Mouse (Mus musculus) liver, embryonic 15.5 days (tissue): ENCODE measurements around the gene Zmynd8. TPM values are rescaled to one million over a fixed set of nuclear protein-coding genes. Genes with fewer than 3 reads are reported as not detected.

Source experiments
- ATAC-seq: fragments of 200-750 bp; cut with Nextera tagmentation; 2 replicates; pipeline ENCODE4 v1.8.0; 2017; ENCODE audit warnings: moderate number of reproducible peaks, mild to moderate bottlenecking, moderate library complexity; ENCODE audit not compliant: insufficient read depth
- H3K27ac ChIP-seq: fragments of 300-500 bp; sonication (generic); replicated peaks from 2 replicates; pipeline ENCODE4 v1.5.1; 2015; ENCODE audit warnings: mild to moderate bottlenecking, inconsistent platforms
- H3K27me3 ChIP-seq: fragments of 300-500 bp; sonication (generic); 2 replicates; pipeline ENCODE4 v1.6.1; 2015; ENCODE audit warnings: mild to moderate bottlenecking, inconsistent platforms
- H3K36me3 ChIP-seq: fragments of 300-500 bp; sonication (generic); replicated peaks from 2 replicates; pipeline ENCODE4 v1.6.1; 2015; ENCODE audit warnings: moderate library complexity, mild to moderate bottlenecking, inconsistent platforms
- H3K4me1 ChIP-seq: fragments of 300-500 bp; sonication (generic); replicated peaks from 2 replicates; pipeline ENCODE4 v1.6.1; 2015; ENCODE audit warnings: inconsistent platforms
- H3K4me2 ChIP-seq: fragments of 300-500 bp; sonication (generic); 2 replicates; pipeline ENCODE4 v1.6.1; 2015; ENCODE audit warnings: moderate library complexity, mild to moderate bottlenecking, inconsistent platforms
- H3K4me3 ChIP-seq: fragments of 300-500 bp; sonication (generic); replicated peaks from 2 replicates; pipeline ENCODE4 v1.5.1; 2015; ENCODE audit warnings: mild to moderate bottlenecking, inconsistent platforms
- H3K9ac ChIP-seq: fragments of 300-500 bp; sonication (generic); 2 replicates; pipeline ENCODE4 v1.6.1; 2015; ENCODE audit warnings: moderate library complexity, mild to moderate bottlenecking, inconsistent platforms
- H3K9me3 ChIP-seq: fragments of 300-500 bp; sonication (generic); replicated peaks from 2 replicates; pipeline ENCODE4 v1.6.1; 2016; ENCODE audit warnings: inconsistent platforms
- WGBS: fragments of 180-500 bp; shearing (Covaris S2); methylation state at CpG from one replicate; pipeline ENCODE4 v1.1.7; 2015; ENCODE audit warnings: mixed read lengths; ENCODE audit not compliant: insufficient replicate concordance; 5-methylcytosine and 5-hydroxymethylcytosine counted together
- polyA plus RNA-seq: library from polyadenylated mRNA; unstranded; fragments of >200 nt; fragmentation: Nextera tagmentation; extraction: Ambion mirVana; gene quantifications from 2 replicates; pipeline ENCODE4 v1.2.1, GENCODE M21; 2015

Gene Zmynd8
- polyA plus RNA-seq, 1 experiment from 2014 or later, result 24.6 TPM

- H3K9ac ChIP-seq, result peak overlapping the region; percentile 87
- ATAC-seq, result no peak
- H3K36me3 ChIP-seq, result peaks cover 11% of the 10 kb centered on the region
- peak overlapping the region; percentile 100 for H3K27ac ChIP-seq
- WGBS, result 32% methylated on average over 4 of the region's 4 CpGs
- no peaks in the 10 kb centered on the region for H3K27me3 ChIP-seq
- H3K4me3 ChIP-seq, result no peak overlapping the region
- peak overlapping the region; percentile 96 for H3K4me2 ChIP-seq
- peaks cover 98% of the 10 kb centered on the region for H3K4me1 ChIP-seq
- H3K9me3 ChIP-seq, result no peaks in the 10 kb centered on the region
These were observed 12.9 kb downstream of the Zmynd8 start for GRCm38 (mm10) chr2:165885951-165886320.

DNA sequence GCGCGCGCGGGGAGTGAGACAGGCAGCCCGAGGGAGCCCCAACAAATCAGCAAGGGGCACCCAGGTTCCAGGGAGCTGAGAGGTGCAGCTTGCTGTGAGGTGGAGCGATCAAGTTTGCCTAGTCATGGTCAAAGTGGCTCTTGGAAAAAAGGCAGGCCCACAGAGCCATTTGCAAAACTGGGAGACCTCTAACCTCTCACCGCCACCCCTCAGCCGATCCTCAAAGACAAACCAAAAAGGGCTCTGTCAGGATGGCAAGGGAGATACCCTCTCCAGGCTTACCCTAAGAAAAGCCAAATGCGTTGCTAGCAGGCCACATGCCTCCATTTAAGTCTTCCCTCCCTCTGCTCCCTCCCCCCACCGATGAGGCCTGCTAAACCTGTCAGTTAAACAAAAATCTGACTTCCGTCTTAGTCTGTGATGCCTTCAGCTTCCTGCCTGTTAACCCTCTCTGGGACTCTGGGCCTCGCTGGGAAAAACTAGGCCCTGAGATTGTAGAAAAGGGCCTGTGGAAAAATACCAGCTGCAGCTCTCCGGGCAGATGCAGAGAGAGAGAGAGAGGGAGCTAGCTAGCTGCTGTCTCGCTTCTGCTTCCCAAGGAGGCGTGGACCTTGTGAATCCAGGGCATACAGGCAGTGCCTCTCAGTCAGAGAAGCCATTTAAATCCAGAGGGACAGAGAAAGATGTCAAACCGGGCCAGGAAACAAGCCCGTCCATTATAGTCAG, 13.4 kb downstream of the Zmynd8 start:
- peak overlapping the region; percentile 61 for H3K4me3 ChIP-seq
- H3K36me3 ChIP-seq, result peaks cover 16% of the 10 kb centered on the region
- peak; percentile 73 for ATAC-seq
- peak overlapping the region; percentile 100 for H3K27ac ChIP-seq
- H3K9ac ChIP-seq, result peak overlapping the region; percentile 87
- H3K27me3 ChIP-seq, result no peaks in the 10 kb centered on the region
- 4% methylated on average over 17 of the region's 17 CpGs for WGBS
- H3K9me3 ChIP-seq, result no peaks in the 10 kb centered on the region
- H3K4me2 ChIP-seq, result peak overlapping the region; percentile 96
- peaks cover 98% of the 10 kb centered on the region for H3K4me1 ChIP-seq

DNA sequence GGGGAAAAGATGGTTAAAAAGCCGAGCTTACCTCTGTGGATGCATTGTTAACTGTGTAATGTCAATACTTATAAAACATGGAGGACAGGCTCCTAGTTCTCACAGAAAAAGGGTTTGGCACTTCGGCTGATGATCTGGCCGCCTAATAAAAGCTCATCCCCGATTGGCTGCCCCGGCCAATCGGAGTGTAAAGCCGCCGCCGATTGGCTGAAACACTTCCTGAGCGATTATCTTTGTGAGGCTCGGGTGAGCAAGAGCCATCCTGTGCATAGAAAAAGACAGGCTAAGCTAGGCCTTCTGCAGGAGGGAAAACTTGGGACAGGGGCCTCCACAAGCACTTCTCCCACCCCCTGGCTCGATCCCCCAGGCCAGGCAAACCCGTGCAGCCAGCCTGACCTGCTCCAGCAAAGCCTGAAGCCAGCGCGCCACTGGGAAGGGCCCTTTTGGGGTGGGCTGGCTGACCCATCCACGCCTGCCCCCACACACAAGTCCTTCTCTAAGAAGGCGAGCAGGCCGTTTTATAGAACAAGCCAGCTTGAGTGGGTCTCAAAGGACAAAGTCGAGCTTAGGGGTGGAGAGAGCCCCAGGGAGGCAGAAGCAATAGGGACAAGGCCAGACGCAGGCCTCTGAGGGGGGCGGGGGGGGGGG, 14.1 kb downstream of the Zmynd8 start:
- Histone ChIP-seq H3K9ac (peak overlapping the region; percentile 87), H3K36me3 (peaks cover 23% of the 10 kb centered on the region), H3K4me3 (peak overlapping the region; percentile 61), H3K27me3 (no peaks in the 10 kb centered on the region), H3K4me1 (peaks cover 98% of the 10 kb centered on the region), H3K9me3 (no peaks in the 10 kb centered on the region), H3K4me2 (peak overlapping the region; percentile 96), H3K27ac (peak overlapping the region; percentile 100)
- peak; percentile 67 for ATAC-seq
- WGBS, result 3% methylated on average over 21 of the region's 21 CpGs

DNA sequence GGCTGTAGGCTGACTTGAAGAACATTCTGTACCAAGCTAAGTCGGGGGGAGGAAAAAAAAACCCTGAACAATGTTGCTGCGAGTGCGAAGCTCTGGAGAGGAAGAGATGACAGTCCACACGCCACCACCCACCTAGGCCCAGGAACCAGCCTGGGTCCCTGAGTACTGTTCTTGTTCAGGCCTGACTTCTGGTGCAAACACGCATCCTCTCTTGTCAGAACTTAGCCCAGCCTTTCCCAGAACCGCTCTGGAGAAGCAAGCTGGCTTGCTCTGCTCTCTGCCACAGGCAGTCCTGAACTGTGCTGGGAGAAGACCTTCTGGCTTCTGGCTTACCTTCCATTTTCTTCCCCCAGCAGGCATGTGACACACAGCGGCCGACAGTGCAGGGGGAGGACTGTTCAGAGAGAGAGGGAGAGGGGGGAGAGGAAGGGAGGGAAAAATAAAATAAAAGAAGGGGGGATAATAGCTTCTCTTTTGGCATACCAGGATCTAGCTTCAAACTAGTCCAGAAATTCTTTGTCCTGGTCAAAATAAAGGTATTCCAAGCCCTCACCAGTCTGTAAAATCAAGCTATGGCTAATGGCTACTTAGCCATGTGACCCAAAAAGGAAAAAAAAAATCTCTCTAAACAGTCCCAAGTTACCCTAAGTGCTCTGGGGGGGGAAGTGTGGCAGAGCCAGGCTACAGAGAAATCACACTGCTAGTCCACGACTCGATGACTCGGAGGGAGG, 14.8 kb downstream of the Zmynd8 start:
- Histone ChIP-seq H3K4me1 (peaks cover 98% of the 10 kb centered on the region), H3K4me2 (peak overlapping the region; percentile 96), H3K27ac (peak overlapping the region; percentile 100), H3K27me3 (no peaks in the 10 kb centered on the region), H3K9me3 (no peaks in the 10 kb centered on the region), H3K36me3 (peaks cover 30% of the 10 kb centered on the region), H3K4me3 (peak overlapping the region; percentile 61), H3K9ac (peak overlapping the region; percentile 78)
- ATAC-seq, result no peak
- 2% methylated on average over 11 of the region's 11 CpGs for WGBS

DNA sequence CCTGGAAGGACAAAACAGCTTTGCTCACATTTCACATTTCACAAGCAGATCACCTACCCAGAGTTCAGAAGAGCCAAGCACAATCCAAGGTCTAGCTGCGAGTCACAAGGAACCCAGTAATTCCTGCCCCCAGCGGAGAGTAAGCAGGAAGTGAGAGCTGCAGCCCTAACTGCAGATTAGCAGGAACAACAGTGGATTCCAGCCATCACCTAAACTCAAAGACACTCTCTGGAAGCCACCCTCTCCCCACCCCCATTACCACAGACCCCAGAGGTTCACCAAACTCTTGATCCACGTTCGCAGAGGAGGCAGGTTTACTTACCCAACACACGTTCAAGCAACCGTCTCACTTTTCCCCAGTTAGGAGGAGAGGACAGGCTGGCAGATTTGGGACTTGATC, 15.8 kb downstream of the Zmynd8 start:
- H3K4me2 ChIP-seq, result peak overlapping the region; percentile 96
- no peak for ATAC-seq
- H3K4me1 ChIP-seq, result peaks cover 97% of the 10 kb centered on the region
- H3K27me3 ChIP-seq, result no peaks in the 10 kb centered on the region
- peak overlapping the region; percentile 61 for H3K4me3 ChIP-seq
- H3K9me3 ChIP-seq, result no peaks in the 10 kb centered on the region
- H3K27ac ChIP-seq, result peak overlapping the region; percentile 100
- H3K36me3 ChIP-seq, result peaks cover 35% of the 10 kb centered on the region
- peak overlapping the region; percentile 78 for H3K9ac ChIP-seq
- WGBS, result 7% methylated on average over 6 of the region's 6 CpGs

DNA sequence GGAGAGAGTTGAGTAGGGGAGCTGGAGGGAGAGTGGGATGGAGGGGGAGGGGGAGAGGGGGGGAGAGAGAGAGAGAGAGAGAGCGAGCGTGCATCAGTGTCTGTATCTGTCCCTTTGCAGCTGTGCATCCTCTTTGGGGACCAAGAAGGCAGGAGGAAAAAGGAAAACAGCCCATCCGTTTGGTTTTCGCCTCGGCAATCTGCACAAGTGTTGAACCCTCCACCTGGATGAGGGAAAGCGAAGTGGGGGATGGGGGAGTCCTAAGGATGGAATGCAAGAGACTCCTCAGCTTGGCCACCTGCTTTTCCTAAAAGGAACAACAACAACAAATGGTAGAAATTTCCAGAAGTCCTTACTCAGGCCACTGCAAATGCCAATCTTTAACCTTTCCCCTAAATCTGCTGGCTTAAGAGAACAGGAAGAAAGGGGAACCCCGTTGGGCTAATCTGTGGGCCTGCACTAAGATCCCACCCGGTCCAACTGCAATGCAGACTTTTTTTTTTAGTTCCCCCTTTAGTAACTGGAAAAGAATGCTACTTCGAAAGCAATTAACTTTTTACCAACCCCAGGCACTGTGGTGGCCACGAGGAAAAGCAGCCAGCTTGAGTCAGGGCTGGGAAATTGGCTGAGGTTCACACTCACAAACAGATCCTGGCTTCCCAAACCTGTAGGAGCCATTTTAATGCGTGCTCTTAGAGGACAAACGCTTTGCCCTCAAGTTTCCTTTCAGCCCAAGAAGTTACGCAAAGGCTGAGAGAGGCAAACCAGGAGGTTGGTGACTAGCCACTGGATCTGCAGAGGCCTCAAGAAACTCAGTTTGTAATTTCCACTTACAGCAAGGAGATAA, 17.0 kb downstream of the Zmynd8 start:
- H3K9me3 ChIP-seq, result no peaks in the 10 kb centered on the region
- H3K27ac ChIP-seq, result peak overlapping the region; percentile 100
- H3K4me2 ChIP-seq, result peak overlapping the region; percentile 96
- peaks cover 41% of the 10 kb centered on the region for H3K36me3 ChIP-seq
- peaks cover 97% of the 10 kb centered on the region for H3K4me1 ChIP-seq
- no peaks in the 10 kb centered on the region for H3K27me3 ChIP-seq
- H3K4me3 ChIP-seq, result peak overlapping the region; percentile 61
- no peak for ATAC-seq
- 33% methylated on average over 12 of the region's 13 CpGs for WGBS
- peak overlapping the region; percentile 78 for H3K9ac ChIP-seq

DNA sequence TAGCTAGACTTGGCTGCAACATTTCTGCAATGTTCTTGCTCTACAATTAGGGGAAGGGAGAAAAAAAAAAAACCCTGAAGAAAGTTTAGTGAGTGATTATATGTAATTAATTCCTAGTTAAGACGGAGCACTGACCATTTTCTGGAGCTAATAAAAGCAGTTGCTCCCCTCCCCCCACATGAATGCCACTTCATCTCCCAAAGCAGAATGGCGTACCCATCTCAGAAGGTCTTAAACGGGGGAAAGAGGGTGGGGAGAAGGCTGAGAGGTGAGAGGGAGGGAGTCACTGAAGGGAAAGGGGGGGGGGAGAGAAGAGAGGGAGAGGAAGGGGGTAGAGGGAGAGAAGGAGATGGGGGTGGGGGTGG, 17.6 kb downstream of the Zmynd8 start:
- Histone ChIP-seq H3K9me3 (no peaks in the 10 kb centered on the region), H3K4me3 (peak overlapping the region; percentile 61; the same call in 1 of the 2 replicates), H3K9ac (peak overlapping the region; percentile 78; the same call in 1 of the 2 replicates), H3K4me1 (peaks cover 97% of the 10 kb centered on the region), H3K27ac (peak overlapping the region; percentile 76), H3K36me3 (peaks cover 47% of the 10 kb centered on the region), H3K4me2 (peak overlapping the region; percentile 96), H3K27me3 (no peaks in the 10 kb centered on the region)
- WGBS, result 39% methylated on average over 3 of the region's 3 CpGs
- ATAC-seq, result no peak

- WGBS, result 67% methylated on average over 15 of the region's 15 CpGs
- Histone ChIP-seq H3K9ac (peak overlapping the region; percentile 22; the same call in 1 of the 2 replicates), H3K4me3 (peak overlapping the region; percentile 61; the same call in 1 of the 2 replicates), H3K36me3 (peaks cover 53% of the 10 kb centered on the region), H3K27me3 (no peaks in the 10 kb centered on the region), H3K4me1 (peaks cover 97% of the 10 kb centered on the region), H3K27ac (peak overlapping the region; percentile 76), H3K9me3 (no peaks in the 10 kb centered on the region), H3K4me2 (peak overlapping the region; percentile 96)
- no peak for ATAC-seq
These were observed 18.2 kb downstream of the Zmynd8 start for GRCm38 (mm10) chr2:165880501-165881182.

- peaks cover 63% of the 10 kb centered on the region for H3K36me3 ChIP-seq
- 57% methylated on average over 16 of the region's 16 CpGs for WGBS
- H3K27me3 ChIP-seq, result no peaks in the 10 kb centered on the region
- peak overlapping the region; percentile 96 for H3K4me2 ChIP-seq
- 0 out of 2 replicates have a peak overlapping the region, but pooled peaks have one; percentile 8 for H3K9ac ChIP-seq
- peaks cover 97% of the 10 kb centered on the region for H3K4me1 ChIP-seq
- H3K9me3 ChIP-seq, result no peaks in the 10 kb centered on the region
- no peak overlapping the region for H3K4me3 ChIP-seq
- H3K27ac ChIP-seq, result peak overlapping the region; percentile 76
- ATAC-seq, result no peak
These were observed 19.2 kb downstream of the Zmynd8 start for GRCm38 (mm10) chr2:165879403-165880178.
